Mouse (Mus musculus) cortical plate, adult 2 months (tissue): ENCODE measurements around the gene Dnajc12. TPM values are rescaled to one million over a fixed set of nuclear protein-coding genes. Genes with fewer than 3 reads are reported as not detected.
"Not testable (repeated sequence)": the region's sequence is repeated elsewhere in the genome, so short reads cannot be mapped to it uniquely, and the experiment has no call there.

Experiments used
- H3K27ac ChIP-seq: fragments of 200-500 bp; 2 replicates; pipeline ENCODE4 v1.5.1; 2012; ENCODE audit warnings: low read length, control low read depth, inconsistent platforms; ENCODE audit not compliant: insufficient read depth
- H3K4me1 ChIP-seq: fragments of 200-500 bp; 2 replicates; pipeline ENCODE4 v1.6.1; 2011; ENCODE audit warnings: low read length; ENCODE audit not compliant: control insufficient read depth, insufficient read depth
- H3K4me3 ChIP-seq: fragments of 200-500 bp; 2 replicates; pipeline ENCODE4 v1.5.1; 2011; ENCODE audit warnings: mild to moderate bottlenecking, low read length, control low read depth; ENCODE audit not compliant: insufficient read depth
- CTCF ChIP-seq: fragments of 200-500 bp; IDR thresholded peaks from 2 replicates; pipeline ENCODE4 v1.5.1; 2011; ENCODE audit warnings: mild to moderate bottlenecking, control low read depth, low read length; ENCODE audit not compliant: insufficient read depth; ENCODE audit errors: extremely low read depth
- POLR2A ChIP-seq: fragments of 200-500 bp; IDR thresholded peaks from 2 replicates; pipeline ENCODE4 v1.6.1; 2011; ENCODE audit warnings: mild to moderate bottlenecking, low read length, control low read depth; ENCODE audit not compliant: insufficient read depth; ENCODE audit errors: extremely low read depth
- polyA plus RNA-seq: library from polyadenylated mRNA; depleted of rRNA; stranded (reverse); fragments of >200 nt; gene quantifications from 2 replicates; pipeline ENCODE4 v1.2.3, GENCODE M21; 2012

The Dnajc12 gene
- polyA plus RNA-seq, 1 experiment = 17.8 TPM

GRCm38 (mm10) chr10:63381498-63382280 is 554 bp upstream of the Dnajc12 start, which contains the start of gene Sirt1:
Gene Sirt1, minus strand, starts transcription at chr10:63381704.
- Histone ChIP-seq H3K4me1 (no peaks in the 10 kb centered on the region), H3K27ac (no peak within 1 kb of the TSS), H3K4me3 (peak within 1 kb of the TSS; percentile 52)
- TF ChIP-seq POLR2A (no peak), CTCF (no peak)

- H3K27ac ChIP-seq, H3K4me1 ChIP-seq, H3K4me3 ChIP-seq: not testable (repeated sequence)
Measured at GRCm38 (mm10) chr10:63385897-63386296, 3.7 kb downstream of the Dnajc12 start.

- no peak overlapping the region for H3K27ac ChIP-seq
- TF ChIP-seq POLR2A (peak; percentile 93), CTCF (no peak)
- H3K4me1 ChIP-seq = no peaks in the 10 kb centered on the region
- peak overlapping the region; percentile 77 for H3K4me3 ChIP-seq
Measured at GRCm38 (mm10) chr10:63386444-63386843, 4.2 kb downstream of the Dnajc12 start.

GRCm38 (mm10) chr10:63386991-63387390 is 4.7 kb downstream of the Dnajc12 start:
- Histone ChIP-seq H3K4me3 (peak overlapping the region; percentile 77), H3K4me1 (no peaks in the 10 kb centered on the region), H3K27ac (no peak overlapping the region)
- no peak for TF ChIP-seq POLR2A
- TF ChIP-seq CTCF = no peak

- no peaks in the 10 kb centered on the region for H3K4me1 ChIP-seq
- H3K4me3 ChIP-seq = no peak overlapping the region
- H3K27ac ChIP-seq = no peak overlapping the region
- TF ChIP-seq CTCF (no peak), POLR2A (no peak)
Measured at GRCm38 (mm10) chr10:63388948-63389347, 6.7 kb downstream of the Dnajc12 start.

- no peak for TF ChIP-seq CTCF
- no peak for TF ChIP-seq POLR2A
Measured at GRCm38 (mm10) chr10:63396963-63397362, 14.7 kb downstream of the Dnajc12 start.

GRCm38 (mm10) chr10:63402731-63403504 is 20.7 kb downstream of the Dnajc12 start:
- Histone ChIP-seq H3K4me1 (no peaks in the 10 kb centered on the region), H3K4me3 (no peak overlapping the region), H3K27ac (no peak overlapping the region)
- TF ChIP-seq POLR2A (no peak), CTCF (no peak)

More at GRCm38 (mm10) chr10:63396963-63397362, 14.7 kb downstream of the Dnajc12 start:
- Histone ChIP-seq H3K27ac (no peak overlapping the region), H3K4me1 (no peaks in the 10 kb centered on the region), H3K4me3 (no peak overlapping the region)

- no peak overlapping the region for H3K4me3 ChIP-seq
- H3K4me1 ChIP-seq = no peaks in the 10 kb centered on the region
- TF ChIP-seq POLR2A (no peak), CTCF (no peak)
- no peak overlapping the region for H3K27ac ChIP-seq
Measured at GRCm38 (mm10) chr10:63403636-63404035, 21.4 kb downstream of the Dnajc12 start.

- Histone ChIP-seq H3K4me1 (no peaks in the 10 kb centered on the region), H3K27ac (no peak overlapping the region), H3K4me3 (peak overlapping the region; percentile 24; the same call in 1 of the 2 replicates)
- TF ChIP-seq POLR2A (no peak), CTCF (no peak)
Measured at GRCm38 (mm10) chr10:63410162-63410956, 28.1 kb downstream of the Dnajc12 start.

- H3K27ac ChIP-seq, H3K4me1 ChIP-seq, H3K4me3 ChIP-seq: not testable (repeated sequence)
Measured at GRCm38 (mm10) chr10:63411674-63412073, 29.4 kb downstream of the Dnajc12 start.
